Mouse (Mus musculus) midbrain, embryonic 15.5 days (tissue): Measurements from ENCODE around the gene Tgif1. TPM values are rescaled to one million over a fixed set of nuclear protein-coding genes. Genes with fewer than 3 reads are reported as not detected.
"Not testable (repeated sequence)": the region's sequence is repeated elsewhere in the genome, so short reads cannot be mapped to it uniquely, and the experiment has no call there.

Source experiments
- ATAC-seq: fragments of 200-750 bp; cut with Nextera tagmentation; replicated peaks from 2 replicates; pipeline ENCODE4 v1.8.0; 2017; ENCODE audit warnings: moderate TSS enrichment
- H3K27ac ChIP-seq: fragments of 300-500 bp; sonication (generic); 2 replicates; pipeline ENCODE4 v1.5.1; 2015; ENCODE audit warnings: mild to moderate bottlenecking, inconsistent platforms
- H3K27me3 ChIP-seq: fragments of 300-500 bp; sonication (generic); replicated peaks from 2 replicates; pipeline ENCODE4 v1.6.1; 2015; ENCODE audit warnings: inconsistent platforms
- H3K36me3 ChIP-seq: fragments of 300-500 bp; sonication (generic); replicated peaks from 2 replicates; pipeline ENCODE4 v1.6.1; 2015; ENCODE audit warnings: inconsistent platforms
- H3K4me1 ChIP-seq: fragments of 300-500 bp; sonication (generic); 2 replicates; pipeline ENCODE4 v1.6.1; 2015; ENCODE audit warnings: inconsistent platforms
- H3K4me2 ChIP-seq: fragments of 300-500 bp; sonication (generic); 2 replicates; pipeline ENCODE4 v1.6.1; 2015; ENCODE audit warnings: inconsistent platforms, mild to moderate bottlenecking, moderate library complexity
- H3K4me3 ChIP-seq: fragments of 300-500 bp; sonication (generic); 2 replicates; pipeline ENCODE4 v1.5.1; 2015; ENCODE audit warnings: mild to moderate bottlenecking, inconsistent platforms
- H3K9ac ChIP-seq: fragments of 300-500 bp; sonication (generic); 2 replicates; pipeline ENCODE4 v1.6.1; 2015; ENCODE audit warnings: mild to moderate bottlenecking, inconsistent platforms
- H3K9me3 ChIP-seq: fragments of 300-500 bp; sonication (generic); 2 replicates; pipeline ENCODE4 v1.6.1; 2016; ENCODE audit warnings: inconsistent platforms
- WGBS: fragments of 180-500 bp; shearing (Covaris S2); methylation state at CpG from one replicate; pipeline ENCODE4 v1.1.7; 2015; ENCODE audit warnings: mixed read lengths; 5-methylcytosine and 5-hydroxymethylcytosine counted together
- polyA plus RNA-seq: library from polyadenylated mRNA; unstranded; fragments of >200 nt; fragmentation: Nextera tagmentation; extraction: Ambion mirVana; gene quantifications from 2 replicates; pipeline ENCODE4 v1.2.1, GENCODE M21; 2015

Gene Tgif1
- polyA plus RNA-seq, 1 experiment from 2014 or later: 11.5 TPM

DNA sequence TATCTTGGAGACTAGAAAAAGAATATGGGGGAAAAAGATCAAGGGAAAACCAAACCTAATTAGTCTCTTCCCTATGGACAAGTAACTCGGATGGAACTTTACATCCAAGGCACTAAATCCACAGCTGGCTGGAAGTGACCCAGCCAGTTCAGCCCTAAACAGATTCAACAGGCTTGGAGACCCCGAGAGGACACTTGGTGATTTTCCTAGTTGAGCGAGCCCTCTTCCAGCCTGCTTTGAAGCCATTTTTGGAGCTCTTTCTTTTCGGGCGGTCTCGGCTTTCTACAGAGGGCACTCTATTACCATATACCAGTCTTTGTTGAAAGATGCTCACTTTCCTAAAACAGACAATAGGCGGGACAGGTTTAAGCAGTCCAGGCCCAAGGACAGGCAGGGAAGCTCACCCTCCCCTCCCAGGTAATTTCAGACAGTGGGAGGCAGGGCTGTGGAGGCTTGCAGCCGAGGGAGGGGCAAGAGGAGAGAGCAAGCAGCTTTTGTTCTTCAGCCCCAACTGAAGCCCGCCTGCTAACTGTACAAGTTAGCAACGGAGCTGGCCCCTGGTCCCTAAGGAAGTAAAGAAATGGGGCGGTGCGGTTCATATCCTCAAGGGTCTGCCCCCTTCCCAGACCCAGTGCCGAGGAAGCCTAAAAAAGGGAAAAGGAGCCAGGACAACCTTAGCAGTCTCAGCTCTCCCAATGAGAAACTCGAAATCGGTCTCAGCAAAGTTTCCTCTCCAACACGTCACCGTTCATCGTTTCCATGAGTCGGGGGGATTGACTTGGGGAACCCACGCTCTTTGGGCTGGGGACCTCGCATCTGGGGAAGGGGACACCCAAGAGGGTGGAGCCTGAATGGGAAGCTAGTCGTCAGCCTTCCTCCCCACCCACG, 4.6 kb downstream of the Tgif1 start:
- Histone ChIP-seq H3K4me3 (peak overlapping the region; percentile 51), H3K9ac (peak overlapping the region; percentile 7; the same call in 1 of the 2 replicates), H3K4me2 (peak overlapping the region; percentile 90), H3K27ac (peak overlapping the region; percentile 73), H3K36me3 (no peaks in the 10 kb centered on the region), H3K4me1 (peaks cover 61% of the 10 kb centered on the region), H3K27me3 (peaks cover 17% of the 10 kb centered on the region), H3K9me3 (no peaks in the 10 kb centered on the region)
- ATAC-seq: no peak; the same call in 1 of the 2 replicates
- WGBS: 0% methylated on average over 23 of the region's 23 CpGs

DNA sequence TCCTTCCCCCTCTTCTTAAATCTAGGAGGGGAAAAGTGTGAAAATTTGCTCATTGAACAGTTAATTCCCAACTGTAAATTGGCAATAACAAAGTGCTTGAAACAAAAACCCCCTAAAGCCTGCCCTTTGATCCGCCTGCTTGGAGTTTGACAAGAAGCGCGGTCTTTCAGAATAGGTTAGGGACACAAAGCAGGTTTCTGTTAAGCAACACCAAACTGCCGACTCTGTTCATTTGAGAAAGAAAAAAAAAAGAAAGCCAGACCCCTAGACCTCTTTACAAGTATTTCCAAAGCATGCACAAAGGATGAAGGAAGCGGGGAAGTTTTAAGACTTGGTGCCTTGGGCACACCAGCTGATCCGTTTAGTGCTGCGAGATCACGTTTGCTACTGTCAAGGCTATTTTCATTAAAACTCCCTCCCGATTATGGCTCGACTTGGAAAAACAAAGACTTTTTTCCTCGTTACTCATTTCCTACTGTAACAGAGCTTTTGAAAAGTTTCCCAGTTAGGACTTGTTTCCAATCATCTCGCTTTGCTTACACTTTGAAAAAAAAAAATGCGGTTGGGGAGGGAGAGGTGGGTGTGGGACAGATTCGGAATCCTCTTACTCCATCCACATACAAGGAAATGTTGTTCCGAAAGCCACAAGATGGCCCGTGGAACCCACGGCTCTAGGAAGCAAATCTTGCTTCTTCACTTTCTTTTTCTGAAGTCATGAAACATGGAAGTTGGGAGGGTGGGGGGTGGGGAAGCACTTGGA, 5.4 kb downstream of the Tgif1 start:
- H3K9ac ChIP-seq: 0 out of 2 replicates have a peak overlapping the region, but pooled peaks have one; percentile 7
- ATAC-seq: no peak
- 1% methylated on average over 17 of the region's 17 CpGs for WGBS
- peaks cover 53% of the 10 kb centered on the region for H3K4me1 ChIP-seq
- H3K27me3 ChIP-seq: peaks cover 17% of the 10 kb centered on the region
- H3K9me3 ChIP-seq: no peaks in the 10 kb centered on the region
- peak overlapping the region; percentile 73 for H3K27ac ChIP-seq
- peak overlapping the region; percentile 90 for H3K4me2 ChIP-seq
- peak overlapping the region; percentile 51 for H3K4me3 ChIP-seq
- H3K36me3 ChIP-seq: no peaks in the 10 kb centered on the region

DNA sequence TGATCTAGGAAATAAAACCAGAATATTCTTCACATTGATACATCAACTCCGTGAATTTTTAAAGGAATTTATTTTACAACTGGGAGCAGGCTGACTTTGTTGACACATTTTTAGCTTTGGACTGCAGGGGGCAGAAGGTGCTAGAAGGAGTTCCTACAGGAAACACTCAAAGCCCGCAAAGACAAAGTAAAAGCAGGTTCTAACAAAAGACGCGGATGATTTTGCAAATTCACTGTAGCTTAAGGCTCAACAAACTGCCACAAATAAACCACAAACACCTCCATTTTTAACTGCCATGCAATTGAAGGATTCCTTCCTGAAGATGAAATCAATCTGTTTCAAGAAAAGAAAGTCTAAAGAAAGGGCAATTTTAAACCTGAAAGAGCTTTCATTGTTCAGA, 6.3 kb downstream of the Tgif1 start:
- H3K4me3 ChIP-seq: no peak overlapping the region
- H3K4me1 ChIP-seq: peaks cover 45% of the 10 kb centered on the region
- 4% methylated on average over 4 of the region's 4 CpGs for WGBS
- ATAC-seq: no peak
- no peaks in the 10 kb centered on the region for H3K36me3 ChIP-seq
- no peak overlapping the region for H3K27ac ChIP-seq
- H3K9ac ChIP-seq: no peak overlapping the region
- no peaks in the 10 kb centered on the region for H3K9me3 ChIP-seq
- peaks cover 17% of the 10 kb centered on the region for H3K27me3 ChIP-seq
- H3K4me2 ChIP-seq: 0 out of 2 replicates have a peak overlapping the region, but pooled peaks have one; percentile 21

DNA sequence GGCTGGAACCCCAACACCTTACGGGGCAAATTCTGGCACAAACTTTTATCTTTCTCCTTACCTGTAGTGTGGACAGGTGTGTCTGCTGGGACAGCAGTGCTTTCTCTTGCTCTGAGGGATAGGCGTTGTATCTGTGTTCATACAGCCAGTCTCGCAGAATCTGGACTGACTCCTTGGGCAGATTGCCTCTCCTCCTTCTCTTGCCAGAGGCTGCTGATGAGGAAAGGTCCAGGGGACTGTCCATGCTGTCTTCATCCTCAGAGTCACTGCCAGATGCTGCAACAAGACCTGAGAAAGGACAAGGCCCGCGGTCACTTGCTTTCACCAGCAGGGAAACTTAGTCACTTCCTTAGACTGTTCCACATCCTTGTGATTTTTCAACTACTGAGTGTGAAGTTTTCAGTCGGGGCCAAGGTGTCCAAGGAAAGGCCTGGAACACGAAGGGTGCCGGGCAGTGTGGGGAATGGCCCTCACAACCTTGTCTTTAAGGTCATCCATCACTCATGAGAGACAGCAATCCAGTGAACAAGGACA, 7.2 kb downstream of the Tgif1 start:
- H3K4me2 ChIP-seq: no peak overlapping the region
- H3K27ac ChIP-seq: no peak overlapping the region
- peaks cover 14% of the 10 kb centered on the region for H3K27me3 ChIP-seq
- no peaks in the 10 kb centered on the region for H3K9me3 ChIP-seq
- H3K36me3 ChIP-seq: no peaks in the 10 kb centered on the region
- H3K4me3 ChIP-seq: no peak overlapping the region
- peaks cover 36% of the 10 kb centered on the region for H3K4me1 ChIP-seq
- H3K9ac ChIP-seq: no peak overlapping the region
- WGBS: 85% methylated on average over 8 of the region's 8 CpGs
- ATAC-seq: no peak

DNA sequence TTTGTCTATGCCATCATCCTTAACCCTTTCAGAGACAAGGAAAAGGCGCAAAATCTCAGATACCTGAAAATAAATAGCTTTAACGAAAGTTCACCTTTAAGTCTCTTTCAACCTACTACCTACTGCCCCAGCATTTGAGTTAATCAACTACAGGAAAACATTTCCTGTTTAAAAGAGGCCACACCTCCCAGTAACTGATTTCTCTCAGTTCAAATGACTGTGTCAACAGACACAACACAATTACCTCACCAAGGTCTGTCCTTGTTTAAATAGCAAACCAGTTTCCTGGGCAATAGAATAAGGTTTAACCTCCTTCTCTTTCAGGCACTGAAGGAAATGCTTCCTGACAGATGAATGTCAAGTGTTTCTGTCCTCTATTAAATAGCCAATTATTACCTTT, 7.8 kb downstream of the Tgif1 start:
- no peak overlapping the region for H3K9ac ChIP-seq
- peaks cover 30% of the 10 kb centered on the region for H3K4me1 ChIP-seq
- no peak overlapping the region for H3K27ac ChIP-seq
- peaks cover 14% of the 10 kb centered on the region for H3K27me3 ChIP-seq
- H3K9me3 ChIP-seq: no peaks in the 10 kb centered on the region
- H3K4me2 ChIP-seq: no peak overlapping the region
- H3K36me3 ChIP-seq: no peaks in the 10 kb centered on the region
- no peak overlapping the region for H3K4me3 ChIP-seq
- ATAC-seq: no peak
- 93% methylated on average over 2 of the region's 2 CpGs for WGBS

DNA sequence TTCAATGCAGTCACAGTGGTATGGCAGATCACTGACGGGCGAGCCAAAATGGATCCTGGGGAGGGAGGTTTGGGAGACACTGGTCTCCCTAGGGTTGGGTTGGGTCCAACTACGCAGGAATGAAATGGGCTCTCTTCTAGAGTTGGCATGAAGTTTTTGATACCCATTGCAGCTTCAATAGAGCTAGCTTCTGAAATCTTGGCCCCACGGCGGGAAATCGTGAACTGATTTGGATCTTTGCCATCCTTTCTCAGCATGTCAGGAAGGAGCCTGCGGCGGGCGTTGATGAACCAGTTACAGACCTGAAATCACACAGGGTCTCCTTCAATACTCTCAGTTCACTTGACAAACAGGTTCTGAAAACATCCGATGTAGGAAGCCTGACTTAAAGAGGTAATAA, 8.4 kb downstream of the Tgif1 start:
- H3K36me3 ChIP-seq: no peaks in the 10 kb centered on the region
- ATAC-seq: no peak

DNA sequence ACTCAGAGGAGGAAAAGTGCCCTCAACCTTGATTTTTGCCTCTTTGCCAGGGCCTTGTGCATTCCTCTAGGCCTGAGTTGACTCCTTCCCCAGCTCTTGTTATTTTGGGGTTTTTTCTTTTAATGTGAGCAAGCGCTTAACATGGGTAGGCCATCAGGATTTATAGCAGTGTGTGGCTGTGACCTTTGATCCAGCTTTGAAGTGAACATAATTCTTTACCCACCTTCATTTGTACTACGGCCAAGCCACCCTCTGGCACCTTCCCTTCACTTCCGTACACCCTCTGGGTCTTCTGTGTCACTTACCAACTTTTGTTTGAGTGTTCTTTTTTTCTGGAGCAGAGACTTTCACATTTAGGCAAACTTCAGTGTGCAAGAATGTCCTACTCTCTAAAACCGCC, 10.1 kb downstream of the Tgif1 start:
- H3K4me2 ChIP-seq: no peak overlapping the region
- H3K9ac ChIP-seq: no peak overlapping the region
- ATAC-seq: no peak
- H3K4me1 ChIP-seq: peaks cover 7% of the 10 kb centered on the region
- no peaks in the 10 kb centered on the region for H3K36me3 ChIP-seq
- 82% methylated on average over 4 of the region's 4 CpGs for WGBS
- no peaks in the 10 kb centered on the region for H3K9me3 ChIP-seq
- peaks cover 3% of the 10 kb centered on the region; the same call in 1 of the 2 replicates for H3K27me3 ChIP-seq
- no peak overlapping the region for H3K4me3 ChIP-seq
- H3K27ac ChIP-seq: no peak overlapping the region

More for the DNA sequence above, 8.4 kb downstream of the Tgif1 start:
- peaks cover 24% of the 10 kb centered on the region for H3K4me1 ChIP-seq
- no peak overlapping the region for H3K27ac ChIP-seq
- no peak overlapping the region for H3K9ac ChIP-seq
- H3K4me2 ChIP-seq: no peak overlapping the region
- H3K4me3 ChIP-seq: no peak overlapping the region
- no peaks in the 10 kb centered on the region for H3K9me3 ChIP-seq
- peaks cover 13% of the 10 kb centered on the region for H3K27me3 ChIP-seq
- WGBS: 76% methylated on average over 10 of the region's 10 CpGs

DNA sequence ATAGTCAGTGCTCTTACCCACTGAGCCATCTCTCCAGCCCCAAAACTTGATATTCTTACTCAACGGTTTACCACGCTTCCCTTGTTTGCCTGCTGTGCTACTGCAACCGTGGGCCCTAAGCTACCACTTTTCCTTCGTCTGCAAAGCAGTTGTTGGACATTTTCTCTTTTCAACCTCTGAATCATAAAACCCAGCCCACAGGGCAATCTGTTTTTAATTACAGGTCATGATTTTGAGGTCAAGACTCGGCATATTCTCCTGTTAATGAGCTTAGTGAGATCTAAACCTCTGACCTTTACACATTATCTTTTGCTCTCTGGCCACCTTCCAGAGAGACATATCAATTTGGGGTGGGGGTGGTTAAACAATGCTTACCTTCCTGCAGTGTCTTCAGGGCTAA, 14.8 kb downstream of the Tgif1 start:
- ATAC-seq: no peak
- H3K27ac ChIP-seq: no peak overlapping the region
- no peak overlapping the region for H3K9ac ChIP-seq
- WGBS: 57% methylated on average over 5 of the region's 5 CpGs
- no peaks in the 10 kb centered on the region for H3K9me3 ChIP-seq
- peaks cover 12% of the 10 kb centered on the region for H3K4me1 ChIP-seq
- H3K4me3 ChIP-seq: no peak overlapping the region
- H3K27me3 ChIP-seq: 0 out of 2 replicates have a peak, but pooled peaks cover 3% of the 10 kb centered on the region
- no peaks in the 10 kb centered on the region for H3K36me3 ChIP-seq
- H3K4me2 ChIP-seq: no peak overlapping the region

DNA sequence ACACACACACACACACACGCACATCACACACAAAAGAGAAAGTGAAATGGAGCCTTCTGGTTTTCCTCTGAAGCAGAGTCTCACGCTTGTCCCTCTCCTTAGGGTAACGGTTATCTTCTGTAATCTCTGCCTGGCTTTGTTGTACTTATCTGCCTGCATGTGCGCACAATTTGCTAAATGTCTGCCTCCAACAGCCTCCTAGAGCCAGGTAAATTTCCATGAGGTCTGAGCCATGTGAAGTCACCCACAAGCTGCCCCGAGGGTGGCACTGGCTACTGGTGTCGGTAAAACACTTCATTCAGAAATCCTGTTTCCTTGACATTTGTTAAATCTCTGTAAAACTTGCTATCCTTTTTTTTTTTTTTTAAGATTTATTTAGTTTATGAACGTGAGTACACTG, 15.3 kb downstream of the Tgif1 start:
- Histone ChIP-seq H3K36me3 (no peaks in the 10 kb centered on the region), H3K9ac (no peak overlapping the region), H3K4me1 (peaks cover 12% of the 10 kb centered on the region), H3K4me3 (no peak overlapping the region), H3K9me3 (no peaks in the 10 kb centered on the region), H3K4me2 (no peak overlapping the region), H3K27ac (no peak overlapping the region), H3K27me3 (0 out of 2 replicates have a peak, but pooled peaks cover 3% of the 10 kb centered on the region)
- 86% methylated on average over 7 of the region's 7 CpGs for WGBS
- ATAC-seq: no peak

DNA sequence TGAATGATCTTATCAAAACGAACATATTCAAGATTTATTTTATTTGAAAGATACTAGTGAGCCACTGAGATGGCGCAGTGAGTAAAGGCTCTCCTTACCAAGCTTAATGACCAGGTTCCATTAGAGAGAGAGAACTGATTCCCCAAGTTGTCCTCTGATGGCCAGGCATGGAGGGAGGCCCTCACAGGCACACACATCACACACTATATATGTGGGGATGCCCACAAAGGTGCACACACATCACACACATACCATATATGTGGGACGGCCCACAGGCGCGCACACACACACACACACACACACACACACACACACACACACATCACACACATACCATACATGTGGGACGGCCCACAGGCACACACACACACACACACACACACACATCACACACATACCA, 15.9 kb downstream of the Tgif1 start:
- peaks cover 12% of the 10 kb centered on the region for H3K4me1 ChIP-seq
- H3K4me3 ChIP-seq, H3K4me2 ChIP-seq, H3K9ac ChIP-seq, H3K9me3 ChIP-seq, H3K27ac ChIP-seq, H3K27me3 ChIP-seq, ATAC-seq, H3K36me3 ChIP-seq: not testable (repeated sequence)
- WGBS: 98% methylated on average over 5 of the region's 6 CpGs

DNA sequence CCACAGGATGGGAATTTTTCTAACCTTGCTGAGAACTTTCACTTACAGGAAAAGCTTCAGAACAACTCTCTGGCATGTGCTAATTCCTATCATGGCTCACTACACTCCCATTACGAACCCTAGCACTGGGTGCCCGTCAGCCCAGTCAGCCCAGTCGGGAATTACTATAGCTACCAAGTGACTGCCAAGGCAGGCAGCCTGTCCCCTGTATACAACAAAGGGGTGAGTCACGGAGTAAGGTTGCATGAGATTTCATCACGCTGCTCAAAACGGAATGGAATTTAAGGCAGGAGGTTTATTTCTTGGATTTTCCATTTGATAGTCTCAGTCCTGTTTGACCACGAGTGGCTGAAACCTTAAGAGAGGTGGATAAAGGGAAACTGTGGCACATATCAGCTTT, 16.5 kb downstream of the Tgif1 start:
- Histone ChIP-seq H3K4me1 (peaks cover 12% of the 10 kb centered on the region), H3K9ac (no peak overlapping the region), H3K4me3 (no peak overlapping the region), H3K4me2 (no peak overlapping the region), H3K36me3 (no peaks in the 10 kb centered on the region), H3K9me3 (no peaks in the 10 kb centered on the region), H3K27me3 (0 out of 2 replicates have a peak, but pooled peaks cover 3% of the 10 kb centered on the region), H3K27ac (no peak overlapping the region)
- 42% methylated on average over 7 of the region's 7 CpGs for WGBS
- ATAC-seq: no peak
